Mouse (Mus musculus): ENCODE results near the gene Fbxl21. TPM values are rescaled to one million over a fixed set of nuclear protein-coding genes. Genes with fewer than 3 reads are reported as not detected.

Gene Fbxl21
- polyA plus RNA-seq, 1 experiment from 2014 or later, result 4.6 TPM

- no peaks in the 10 kb centered on the region for H3K36me3 ChIP-seq (ENCODE audit: control insufficient read depth, insufficient read depth, low read length)
- no peak overlapping the region for H3K9ac ChIP-seq (ENCODE audit: low read depth, low read length)
- ATAC-seq, result no peak
- H3K4me1 ChIP-seq (ENCODE audit: control insufficient read depth, insufficient read depth, low read depth, low read length), result no peaks in the 10 kb centered on the region
- 81% methylated on average over 3 of the region's 3 CpGs for WGBS
- H3K27ac ChIP-seq (ENCODE audit: low read depth, low read length), result no peak overlapping the region
- H3K9me3 ChIP-seq (ENCODE audit: control insufficient read depth, low read length), result no peaks in the 10 kb centered on the region
- no peak overlapping the region for H3K4me3 ChIP-seq (ENCODE audit: low read length)
- H3K4me2 ChIP-seq (ENCODE audit: low read length), result no peak overlapping the region
- H3K27me3 ChIP-seq (replicated peaks; ENCODE audit: control insufficient read depth, insufficient read depth, low read length), result no peaks in the 10 kb centered on the region
Measured at GRCm38 (mm10) chr13:56500132-56500531, 22.1 kb upstream of the Fbxl21 start.

DNA sequence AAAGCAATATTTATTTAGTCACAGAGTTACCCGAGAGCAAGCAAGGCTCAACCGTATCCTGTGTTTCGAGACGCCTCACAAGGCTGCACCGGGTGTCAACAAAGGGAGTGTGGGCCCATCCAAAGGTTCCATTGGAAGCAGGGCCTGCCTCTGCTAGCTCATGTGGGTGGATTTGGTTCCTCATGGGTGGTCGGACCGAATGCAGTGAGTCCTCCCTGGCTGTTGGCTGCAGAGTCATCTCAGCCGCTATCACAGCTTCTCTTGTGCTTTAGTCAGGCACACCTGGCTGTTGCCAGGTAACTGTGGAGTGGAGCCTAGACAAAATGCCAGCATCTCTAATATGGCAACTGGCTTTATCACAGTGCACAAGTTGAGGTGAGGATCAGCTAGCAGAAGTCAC lies 21.6 kb upstream of the Fbxl21 start:
- Histone ChIP-seq H3K36me3 (ENCODE audit: control insufficient read depth, insufficient read depth, low read length) (no peaks in the 10 kb centered on the region), H3K4me3 (ENCODE audit: low read length) (no peak overlapping the region), H3K4me2 (ENCODE audit: low read length) (no peak overlapping the region), H3K27me3 (replicated peaks; ENCODE audit: control insufficient read depth, insufficient read depth, low read length) (no peaks in the 10 kb centered on the region), H3K9ac (ENCODE audit: low read depth, low read length) (no peak overlapping the region), H3K9me3 (ENCODE audit: control insufficient read depth, low read length) (no peaks in the 10 kb centered on the region), H3K4me1 (ENCODE audit: control insufficient read depth, insufficient read depth, low read depth, low read length) (no peaks in the 10 kb centered on the region), H3K27ac (ENCODE audit: low read depth, low read length) (no peak overlapping the region)
- ATAC-seq, result no peak
- 93% methylated on average over 8 of the region's 8 CpGs for WGBS

DNA sequence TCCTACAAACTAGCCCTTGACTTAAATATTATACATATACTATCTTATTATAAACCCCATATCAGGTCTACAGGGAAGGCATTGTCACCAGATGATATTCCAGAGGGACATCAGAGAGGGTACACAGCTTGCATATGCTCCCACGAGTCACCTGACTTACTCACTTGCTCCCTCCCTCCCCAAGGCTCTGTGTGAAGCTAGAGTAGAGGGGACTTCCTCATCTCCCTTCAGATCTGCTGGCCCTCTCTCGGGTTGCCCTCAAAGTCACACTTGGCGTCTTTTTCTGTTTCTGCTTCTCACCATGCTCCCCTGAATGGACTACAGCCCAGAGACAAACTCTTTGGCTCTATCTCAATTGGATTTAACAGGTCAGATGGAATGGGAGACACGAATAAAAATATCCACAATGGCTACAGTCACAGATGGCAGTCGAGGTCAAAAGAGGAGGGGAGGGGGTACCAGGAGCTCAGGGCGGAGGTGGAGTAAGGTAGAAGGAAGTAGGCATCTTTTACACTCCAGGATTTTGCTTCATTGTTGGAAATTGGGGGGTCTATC lies 20.3 kb upstream of the Fbxl21 start:
- H3K4me2 ChIP-seq (ENCODE audit: low read length), result no peak overlapping the region
- no peak overlapping the region for H3K4me3 ChIP-seq (ENCODE audit: low read length)
- no peak overlapping the region for H3K27ac ChIP-seq (ENCODE audit: low read depth, low read length)
- H3K9me3 ChIP-seq (ENCODE audit: control insufficient read depth, low read length), result no peaks in the 10 kb centered on the region
- H3K4me1 ChIP-seq (ENCODE audit: control insufficient read depth, insufficient read depth, low read depth, low read length), result no peaks in the 10 kb centered on the region
- no peak overlapping the region for H3K9ac ChIP-seq (ENCODE audit: low read depth, low read length)
- ATAC-seq, result no peak
- no peaks in the 10 kb centered on the region for H3K36me3 ChIP-seq (ENCODE audit: control insufficient read depth, insufficient read depth, low read length)
- WGBS, result 74% methylated on average over 6 of the region's 6 CpGs
- H3K27me3 ChIP-seq (replicated peaks; ENCODE audit: control insufficient read depth, insufficient read depth, low read length), result no peaks in the 10 kb centered on the region

GRCm38 (mm10) chr13:56506871-56507496 lies 15.3 kb upstream of the Fbxl21 start:
- 76% methylated on average over 6 of the region's 6 CpGs for WGBS
- no peak overlapping the region for H3K4me2 ChIP-seq (ENCODE audit: low read length)
- H3K4me1 ChIP-seq (ENCODE audit: control insufficient read depth, insufficient read depth, low read depth, low read length), result no peaks in the 10 kb centered on the region
- no peaks in the 10 kb centered on the region for H3K9me3 ChIP-seq (ENCODE audit: control insufficient read depth, low read length)
- H3K4me3 ChIP-seq (ENCODE audit: low read length), result no peak overlapping the region
- no peak overlapping the region for H3K9ac ChIP-seq (ENCODE audit: low read depth, low read length)
- no peak for ATAC-seq
- H3K27me3 ChIP-seq (replicated peaks; ENCODE audit: control insufficient read depth, insufficient read depth, low read length), result no peaks in the 10 kb centered on the region
- no peaks in the 10 kb centered on the region for H3K36me3 ChIP-seq (ENCODE audit: control insufficient read depth, insufficient read depth, low read length)
- no peak overlapping the region for H3K27ac ChIP-seq (ENCODE audit: low read depth, low read length)

DNA sequence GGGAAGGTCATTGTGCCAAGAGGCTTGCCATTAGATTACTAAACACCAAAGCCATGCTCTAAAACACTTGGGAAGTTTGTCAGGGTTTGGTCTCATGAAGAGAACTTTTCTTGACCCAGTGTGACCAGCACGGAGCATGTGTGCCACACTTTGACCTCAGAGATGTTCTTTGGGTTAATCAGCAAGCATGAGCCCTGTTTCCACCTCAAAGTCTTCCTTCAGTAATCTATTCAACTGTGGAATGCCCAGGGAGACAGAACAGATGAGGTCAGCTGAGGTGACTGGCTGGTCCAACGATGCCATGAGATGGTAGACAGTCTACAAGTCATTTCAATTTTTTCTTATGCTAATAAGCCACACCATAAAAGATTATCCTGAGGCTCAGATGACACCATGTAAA lies 12.5 kb upstream of the Fbxl21 start:
- no peak overlapping the region for H3K4me2 ChIP-seq (ENCODE audit: low read length)
- no peaks in the 10 kb centered on the region for H3K27me3 ChIP-seq (replicated peaks; ENCODE audit: control insufficient read depth, insufficient read depth, low read length)
- no peaks in the 10 kb centered on the region for H3K9me3 ChIP-seq (ENCODE audit: control insufficient read depth, low read length)
- no peak overlapping the region for H3K27ac ChIP-seq (ENCODE audit: low read depth, low read length)
- no peak overlapping the region for H3K4me3 ChIP-seq (ENCODE audit: low read length)
- no peaks in the 10 kb centered on the region for H3K36me3 ChIP-seq (ENCODE audit: control insufficient read depth, insufficient read depth, low read length)
- no peak overlapping the region for H3K9ac ChIP-seq (ENCODE audit: low read depth, low read length)
- H3K4me1 ChIP-seq (ENCODE audit: control insufficient read depth, insufficient read depth, low read depth, low read length), result no peaks in the 10 kb centered on the region
- 75% methylated on average over 2 of the region's 2 CpGs for WGBS
- ATAC-seq, result no peak

DNA sequence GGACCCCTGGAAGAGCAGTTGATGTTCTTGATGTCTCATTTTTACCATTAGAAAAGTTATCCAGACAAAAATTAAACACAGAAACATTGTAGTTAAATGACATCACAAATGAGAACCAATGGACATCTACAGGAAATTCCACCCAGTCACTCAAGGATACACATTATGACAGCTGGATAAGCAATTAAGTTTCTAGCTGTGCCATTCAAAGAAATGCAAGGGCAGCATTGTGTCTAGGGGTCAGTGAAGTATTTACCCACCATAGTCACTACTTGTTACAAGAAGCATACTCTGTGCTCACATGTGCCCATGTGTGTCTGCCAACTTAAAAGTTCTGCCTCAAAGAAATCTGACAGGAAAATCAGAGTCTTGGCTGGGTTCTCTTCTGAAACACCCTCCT lies 8.7 kb upstream of the Fbxl21 start:
- Histone ChIP-seq H3K36me3 (ENCODE audit: control insufficient read depth, insufficient read depth, low read length) (no peaks in the 10 kb centered on the region), H3K27ac (ENCODE audit: low read depth, low read length) (no peak overlapping the region), H3K9ac (ENCODE audit: low read depth, low read length) (no peak overlapping the region), H3K27me3 (replicated peaks; ENCODE audit: control insufficient read depth, insufficient read depth, low read length) (no peaks in the 10 kb centered on the region), H3K4me1 (ENCODE audit: control insufficient read depth, insufficient read depth, low read depth, low read length) (no peaks in the 10 kb centered on the region), H3K4me3 (ENCODE audit: low read length) (no peak overlapping the region), H3K9me3 (ENCODE audit: control insufficient read depth, low read length) (no peaks in the 10 kb centered on the region), H3K4me2 (ENCODE audit: low read length) (no peak overlapping the region)
- no peak for ATAC-seq

DNA sequence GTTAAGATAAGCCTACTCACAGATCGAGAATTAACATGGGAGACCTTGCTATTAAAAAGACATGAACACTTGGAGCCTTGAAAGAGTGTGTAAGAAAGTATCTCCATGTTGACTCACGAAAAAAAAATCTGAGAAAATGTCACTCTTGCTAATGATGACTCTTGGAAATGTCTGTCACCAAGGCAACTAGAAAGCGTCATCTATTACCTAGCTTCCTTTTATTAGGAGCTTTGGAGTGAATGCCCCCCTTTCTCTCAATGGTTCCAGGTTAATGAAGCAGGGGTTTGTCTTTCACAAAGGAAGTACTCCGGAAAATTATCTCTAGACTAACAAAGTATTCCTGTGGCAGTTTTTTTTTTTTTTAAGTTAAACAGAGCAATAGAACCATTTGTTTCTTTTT lies 6.0 kb upstream of the Fbxl21 start:
- no peaks in the 10 kb centered on the region for H3K4me1 ChIP-seq (ENCODE audit: control insufficient read depth, insufficient read depth, low read depth, low read length)
- H3K9me3 ChIP-seq (ENCODE audit: control insufficient read depth, low read length), result no peaks in the 10 kb centered on the region
- H3K36me3 ChIP-seq (ENCODE audit: control insufficient read depth, insufficient read depth, low read length), result no peaks in the 10 kb centered on the region
- H3K27me3 ChIP-seq (replicated peaks; ENCODE audit: control insufficient read depth, insufficient read depth, low read length), result no peaks in the 10 kb centered on the region
- no peak overlapping the region for H3K27ac ChIP-seq (ENCODE audit: low read depth, low read length)
- no peak overlapping the region for H3K4me3 ChIP-seq (ENCODE audit: low read length)
- 56% methylated on average over 4 of the region's 4 CpGs for WGBS
- ATAC-seq, result no peak
- H3K4me2 ChIP-seq (ENCODE audit: low read length), result no peak overlapping the region
- no peak overlapping the region for H3K9ac ChIP-seq (ENCODE audit: low read depth, low read length)

DNA sequence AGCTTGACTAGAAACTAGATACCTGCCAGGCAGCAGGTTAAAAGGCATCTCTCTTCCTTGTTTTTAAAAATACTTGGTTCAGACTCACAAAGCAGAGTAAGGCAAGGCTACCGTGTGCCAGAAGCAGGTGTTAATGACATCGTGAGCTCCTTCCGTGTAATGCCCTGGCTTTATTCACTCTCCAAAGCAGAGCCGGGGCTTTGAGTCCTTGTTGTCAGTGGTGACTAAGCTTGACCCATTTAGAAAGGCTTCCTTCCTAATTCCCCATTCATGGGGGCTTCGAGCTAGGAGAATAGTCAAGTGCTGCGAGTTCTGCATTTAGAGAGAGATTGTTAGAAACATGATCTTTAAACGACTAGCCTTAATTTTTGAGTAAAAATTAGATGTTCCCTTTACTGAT lies 5.5 kb upstream of the Fbxl21 start:
- no peak for ATAC-seq
- Histone ChIP-seq H3K9me3 (ENCODE audit: control insufficient read depth, low read length) (no peaks in the 10 kb centered on the region), H3K4me3 (ENCODE audit: low read length) (no peak overlapping the region), H3K27me3 (replicated peaks; ENCODE audit: control insufficient read depth, insufficient read depth, low read length) (no peaks in the 10 kb centered on the region), H3K27ac (ENCODE audit: low read depth, low read length) (no peak overlapping the region), H3K9ac (ENCODE audit: low read depth, low read length) (no peak overlapping the region), H3K36me3 (ENCODE audit: control insufficient read depth, insufficient read depth, low read length) (no peaks in the 10 kb centered on the region), H3K4me1 (ENCODE audit: control insufficient read depth, insufficient read depth, low read depth, low read length) (no peaks in the 10 kb centered on the region), H3K4me2 (ENCODE audit: low read length) (no peak overlapping the region)
- WGBS, result 44% methylated on average over 7 of the region's 7 CpGs

DNA sequence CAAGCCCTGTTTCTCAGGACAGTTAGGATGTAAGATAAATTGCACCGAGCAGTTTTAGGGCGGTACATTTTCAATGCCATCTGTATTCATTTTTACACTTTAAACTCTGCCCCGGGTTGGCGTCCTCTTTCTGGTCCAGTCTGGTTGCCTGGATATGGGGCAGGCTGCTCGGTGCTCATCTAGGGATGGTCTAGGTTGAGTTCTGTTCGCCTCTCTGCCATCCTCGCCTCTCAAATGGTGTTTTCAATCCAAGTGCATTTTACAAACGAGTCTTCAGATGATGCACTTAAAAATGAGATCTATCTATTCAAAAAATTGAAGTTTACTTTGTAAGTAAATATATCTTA lies 522 bp downstream of the Fbxl21 start:
- no peaks in the 10 kb centered on the region for H3K9me3 ChIP-seq (ENCODE audit: control insufficient read depth, low read length)
- H3K9ac ChIP-seq (ENCODE audit: low read depth, low read length), result peak overlapping the region; percentile 83
- peak overlapping the region; percentile 56; the same call in 1 of the 2 replicates for H3K27ac ChIP-seq (ENCODE audit: low read depth, low read length)
- no peaks in the 10 kb centered on the region for H3K4me1 ChIP-seq (ENCODE audit: control insufficient read depth, insufficient read depth, low read depth, low read length)
- H3K4me3 ChIP-seq (ENCODE audit: low read length), result peak overlapping the region; percentile 75
- H3K36me3 ChIP-seq (ENCODE audit: control insufficient read depth, insufficient read depth, low read length), result no peaks in the 10 kb centered on the region
- ATAC-seq, result 0 out of 2 replicates have a peak, but pooled peaks have one; percentile 2
- no peaks in the 10 kb centered on the region for H3K27me3 ChIP-seq (replicated peaks; ENCODE audit: control insufficient read depth, insufficient read depth, low read length)
- H3K4me2 ChIP-seq (ENCODE audit: low read length), result peak overlapping the region; percentile 96
- WGBS, result 4% methylated on average over 8 of the region's 8 CpGs

DNA sequence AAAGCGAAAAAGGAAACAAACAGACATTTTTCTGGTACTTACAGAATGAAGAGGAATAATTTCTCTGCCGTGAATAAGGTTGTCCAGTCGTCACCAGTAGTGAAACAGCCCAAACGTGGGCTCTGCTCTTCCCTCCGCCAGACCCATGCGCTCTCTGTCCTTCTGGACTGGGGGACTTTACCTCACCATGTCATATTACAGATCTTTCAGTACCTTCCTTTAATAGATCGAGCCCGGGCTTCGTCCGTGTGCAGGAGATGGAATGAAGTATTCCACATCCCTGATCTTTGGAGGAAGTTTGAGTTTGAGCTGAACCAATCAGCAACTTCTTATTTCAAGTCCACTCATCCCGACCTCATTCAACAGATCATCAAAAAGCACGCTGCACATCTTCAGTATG lies 4.6 kb downstream of the Fbxl21 start:
- Histone ChIP-seq H3K9ac (ENCODE audit: low read depth, low read length) (no peak overlapping the region), H3K4me1 (ENCODE audit: control insufficient read depth, insufficient read depth, low read depth, low read length) (no peaks in the 10 kb centered on the region), H3K4me3 (ENCODE audit: low read length) (no peak overlapping the region), H3K27me3 (replicated peaks; ENCODE audit: control insufficient read depth, insufficient read depth, low read length) (no peaks in the 10 kb centered on the region), H3K9me3 (ENCODE audit: control insufficient read depth, low read length) (no peaks in the 10 kb centered on the region), H3K27ac (ENCODE audit: low read depth, low read length) (no peak overlapping the region), H3K36me3 (ENCODE audit: control insufficient read depth, insufficient read depth, low read length) (no peaks in the 10 kb centered on the region), H3K4me2 (ENCODE audit: low read length) (no peak overlapping the region)
- WGBS, result 86% methylated on average over 12 of the region's 12 CpGs
- no peak for ATAC-seq

Data from hindbrain, embryonic 16.5 days (tissue).